15 mouse cellular contexts compared by ENCODE assay signal in genomic region chr10:107499656-107500055, GRCm38 (mm10). TPM values are rescaled to one million over a fixed set of nuclear protein-coding genes. Genes with fewer than 3 reads are reported as not detected.
DNase-seq lines count a peak whose midpoint lies in the region; ATAC-seq lines count a peak whose summit lies in the region.
"Had no signal": no experiment of that assay in that cellular context is flagged by ENCODE, and none has a peak within 500 bp of the region (broad histone marks: within the 10 kb centered on the region; RNA-seq: fewer than 3 reads in every experiment).

No protein-coding gene starts in this region.

- no peaks in the 10 kb centered on the region for H3K9me3 ChIP-seq in heart, embryonic 15.5 days (replicated peaks)
- H3K9me3 ChIP-seq in hindbrain, embryonic 14.5 days (ENCODE audit: control insufficient read depth, low read length), result no peaks in the 10 kb centered on the region
- H3K9me3 ChIP-seq: limb, embryonic 10.5 days; liver, embryonic 15.5 days had no signal

- no peaks in the 10 kb centered on the region for H3K27me3 ChIP-seq in heart, embryonic 15.5 days
- H3K27me3 ChIP-seq in hindbrain, embryonic 14.5 days (ENCODE audit: control insufficient read depth, insufficient read depth, low read length), result no peaks in the 10 kb centered on the region
- H3K27me3 ChIP-seq: CH12.LX; liver, embryonic 15.5 days had no signal

- H3K36me3 ChIP-seq in heart, embryonic 15.5 days, result no peaks in the 10 kb centered on the region
- H3K36me3 ChIP-seq in hindbrain, embryonic 14.5 days (replicated peaks; ENCODE audit: control insufficient read depth, insufficient read depth), result no peaks in the 10 kb centered on the region
- H3K36me3 ChIP-seq: limb, embryonic 10.5 days; liver, embryonic 15.5 days had no signal

- H3K4me1 ChIP-seq in heart, embryonic 15.5 days (replicated peaks), result peaks cover 2% of the 10 kb centered on the region; the same call in 1 of the 2 replicates
- no peaks in the 10 kb centered on the region for H3K4me1 ChIP-seq in hindbrain, embryonic 14.5 days (replicated peaks; ENCODE audit: control insufficient read depth, insufficient read depth, low read length)
- H3K4me1 ChIP-seq: limb, embryonic 10.5 days; liver, embryonic 15.5 days had no signal

- intact Hi-C loops in left cerebral cortex, postnatal 4 days (cut with DNase I), result no loop called here

- peak overlapping the region; percentile 77 for H3K27ac ChIP-seq in heart, embryonic 15.5 days
- no peak overlapping the region for H3K27ac ChIP-seq in hindbrain, embryonic 14.5 days
- H3K27ac ChIP-seq: hindbrain, postnatal 0 days; kidney, postnatal 0 days; limb, embryonic 10.5 days; liver, embryonic 15.5 days had no signal

- no peak overlapping the region for H3K4me2 ChIP-seq in heart, embryonic 15.5 days
- H3K4me2 ChIP-seq in hindbrain, embryonic 14.5 days (replicated peaks), result no peak overlapping the region
- H3K4me2 ChIP-seq: liver, embryonic 15.5 days had no signal

- no peak overlapping the region for H3K9ac ChIP-seq in heart, embryonic 15.5 days
- H3K9ac ChIP-seq in hindbrain, embryonic 14.5 days, result no peak overlapping the region
- H3K9ac ChIP-seq: liver, embryonic 15.5 days had no signal

- 45% methylated on average over 7 of the region's 7 CpGs for WGBS in heart, embryonic 15.5 days
- WGBS in hindbrain, embryonic 14.5 days, result 92% methylated on average over 7 of the region's 7 CpGs

- H3K4me3 ChIP-seq in heart, embryonic 15.5 days, result no peak overlapping the region
- H3K4me3 ChIP-seq in hindbrain, embryonic 14.5 days (replicated peaks; ENCODE audit: low read length), result no peak overlapping the region
- H3K4me3 ChIP-seq: limb, embryonic 10.5 days; liver, embryonic 15.5 days had no signal

- ATAC-seq in heart, embryonic 15.5 days (replicated peaks; ENCODE audit: insufficient number of reproducible peaks, insufficient read depth, low FRiP score, low read depth), result no peak
- no peak for ATAC-seq in hindbrain, embryonic 14.5 days (ENCODE audit: low FRiP score)
- ATAC-seq: hindbrain, postnatal 0 days had no signal

- peak; percentile 38 for DNase-seq in left cerebral cortex, adult 11 months (ENCODE audit: low spot score)
- no peak for DNase-seq in left cerebral cortex, postnatal 4 days
- peak; percentile 39 to 42 for DNase-seq in frontal cortex, postnatal 36 days (ENCODE audit: low spot score in 2 of 2)
- DNase-seq in right cerebral cortex, postnatal 36 days (ENCODE audit: low spot score in 2 of 2), result peak; percentile 28 to 43
- DNase-seq in hindbrain, embryonic 14.5 days (ENCODE audit: low spot score), result no peak
- no peak for DNase-seq in urinary bladder, postnatal 10 days (ENCODE audit: low spot score)
- DNase-seq: adrenal gland, adult 8-10 months had no signal

RNA-seq across cellular contexts. Expression of gene Myf6, which starts 5.1 kb away (rescaled TPM):
- not detected for total RNA-seq in left cerebral cortex, postnatal 4 days (2021)
- polyA plus RNA-seq in heart, embryonic 15.5 days (2015; fragmentation: Nextera tagmentation; extraction: Ambion mirVana), result 0.16 TPM in 1 of 2 replicates, not detected in the other
- polyA plus RNA-seq in hindbrain, embryonic 14.5 days (2014; fragmentation: Nextera tagmentation; extraction: Ambion mirVana), result not detected in 2 replicates
- total RNA-seq: adrenal gland, adult 8-10 months; CH12.LX; hindbrain, postnatal 0 days; megakaryocyte progenitor cell, adult 5-6 weeks had no signal
- polyA plus RNA-seq: hindbrain, postnatal 0 days; kidney, postnatal 0 days; spleen, adult 2 months had no signal

RNA-seq across cellular contexts. Expression of gene Myf5, which starts 13.7 kb away (rescaled TPM):
- total RNA-seq in left cerebral cortex, postnatal 4 days (2021), result not detected
- 0.19 TPM in 1 of 2 replicates, not detected in the other for polyA plus RNA-seq in heart, embryonic 15.5 days (2015; fragmentation: Nextera tagmentation; extraction: Ambion mirVana)
- polyA plus RNA-seq in hindbrain, embryonic 14.5 days (2014; fragmentation: Nextera tagmentation; extraction: Ambion mirVana), result 0.09 TPM in 1 of 2 replicates, not detected in the other
- total RNA-seq: adrenal gland, adult 8-10 months; CH12.LX; hindbrain, postnatal 0 days; megakaryocyte progenitor cell, adult 5-6 weeks had no signal
- polyA plus RNA-seq: hindbrain, postnatal 0 days; spleen, adult 2 months had no signal

Comparison
In these comparisons a context has a peak if more than half of its experiments do, and no peak if none do; other contexts are left out.
1. DNase-seq: peak in left cerebral cortex, adult 11 months (single experiment), frontal cortex, postnatal 36 days (2 of 2) and right cerebral cortex, postnatal 36 days (2 of 2); none in left cerebral cortex, postnatal 4 days (single experiment), hindbrain, embryonic 14.5 days (single experiment) and urinary bladder, postnatal 10 days (single experiment).